In genomic region chr7:64359943-64360585, GRCm38 (mm10) we compare ENCODE assay signal across 16 mouse cellular contexts. TPM values are rescaled to one million over a fixed set of nuclear protein-coding genes. Genes with fewer than 3 reads are reported as not detected.
DNase-seq lines count a peak whose midpoint lies in the region; ATAC-seq and TF ChIP-seq lines count a peak whose summit lies in the region.
"Had no signal": no experiment of that assay in that cellular context is flagged by ENCODE, and none has a peak within 500 bp of the region (broad histone marks: within the 10 kb centered on the region; RNA-seq: fewer than 3 reads in every experiment).

No protein-coding gene starts in this region.

- no peaks in the 10 kb centered on the region for H3K27me3 ChIP-seq in E14TG2a.4 (ENCODE audit: insufficient read depth, low read length)
- H3K27me3 ChIP-seq in hindbrain, embryonic 14.5 days (ENCODE audit: control insufficient read depth, insufficient read depth, low read length), result no peaks in the 10 kb centered on the region
- H3K27me3 ChIP-seq: forebrain, embryonic 12.5 days; Patski had no signal

- ATAC-seq in hindbrain, embryonic 14.5 days (ENCODE audit: low FRiP score), result no peak
- ATAC-seq: Patski had no signal

- DNase-seq in gastrocnemius, adult 2 months, result no peak
- no peak for DNase-seq in gastrocnemius, postnatal 25 days
- DNase-seq in hindbrain, embryonic 14.5 days (ENCODE audit: low spot score), result no peak
- DNase-seq in mesoderm, embryonic 11.5 days (ENCODE audit: low read depth, low spot score), result peak; percentile 2
- DNase-seq in right cerebral cortex, postnatal 14 days, result no peak
- no peak for DNase-seq in urinary bladder, adult 2 months (ENCODE audit: low spot score)
- DNase-seq in layer of hippocampus, postnatal 25 days (ENCODE audit: extremely low spot score in 1 of 2, low spot score in 1 of 2), result no peak
- DNase-seq: adrenal gland, postnatal 14 days; cerebellum, adult 11 months; heart, postnatal 36 days; kidney, postnatal 25 days; retina, postnatal 1 day had no signal

- peaks cover 67% of the 10 kb centered on the region for H3K36me3 ChIP-seq in E14TG2a.4 (ENCODE audit: insufficient read depth, low read length)
- H3K36me3 ChIP-seq in hindbrain, embryonic 14.5 days (replicated peaks; ENCODE audit: control insufficient read depth, insufficient read depth), result peaks cover 58% of the 10 kb centered on the region

- no peak overlapping the region for H3K4me3 ChIP-seq in gastrocnemius, adult 2 months
- H3K4me3 ChIP-seq in E14TG2a.4 (replicated peaks; ENCODE audit: low read length), result peak overlapping the region; percentile 23; the same call in 1 of the 2 replicates
- H3K4me3 ChIP-seq in hindbrain, embryonic 14.5 days (replicated peaks; ENCODE audit: low read length), result no peak overlapping the region
- H3K4me3 ChIP-seq: forebrain, embryonic 12.5 days had no signal

- H3K27ac ChIP-seq in gastrocnemius, adult 2 months, result peak overlapping the region; percentile 20
- H3K27ac ChIP-seq in hindbrain, embryonic 14.5 days, result peak overlapping the region; percentile 43; the same call in 1 of the 2 replicates
- H3K27ac ChIP-seq: forebrain, embryonic 12.5 days; macrophage had no signal

- 87% methylated on average over 20 of the region's 20 CpGs for WGBS in hindbrain, embryonic 14.5 days

- H3K9ac ChIP-seq in hindbrain, embryonic 14.5 days, result no peak overlapping the region
- H3K9ac ChIP-seq: forebrain, embryonic 12.5 days had no signal

- no peaks in the 10 kb centered on the region for H3K9me3 ChIP-seq in E14TG2a.4 (ENCODE audit: low read length)
- H3K9me3 ChIP-seq in hindbrain, embryonic 14.5 days (ENCODE audit: control insufficient read depth, low read length), result no peaks in the 10 kb centered on the region
- H3K9me3 ChIP-seq: forebrain, embryonic 12.5 days had no signal

- no peak for TF ChIP-seq CTCF in gastrocnemius, adult 2 months (IDR thresholded peaks at IDR 0.05)
- no peak for TF ChIP-seq CTCF in E14TG2a.4 (conservative IDR thresholded peaks at IDR 0.05; ENCODE audit: low read length)

- H3K4me2 ChIP-seq in hindbrain, embryonic 14.5 days (replicated peaks), result no peak overlapping the region
- H3K4me2 ChIP-seq: forebrain, embryonic 12.5 days had no signal

- intact Hi-C loops in gastrocnemius, adult 2 months (cut with DNase I), result no loop called here

- peaks cover 18% of the 10 kb centered on the region for H3K4me1 ChIP-seq in E14TG2a.4 (replicated peaks; ENCODE audit: low read depth, low read length)
- no peaks in the 10 kb centered on the region for H3K4me1 ChIP-seq in hindbrain, embryonic 14.5 days (replicated peaks; ENCODE audit: control insufficient read depth, insufficient read depth, low read length)
- H3K4me1 ChIP-seq: forebrain, embryonic 12.5 days had no signal

RNA-seq across cellular contexts. Expression of gene Fan1, which starts 13.8 kb away (rescaled TPM):
- 1 to 10 TPM; 7.7 to 8.1 TPM for total RNA-seq in gastrocnemius, adult 2 months (2021)
- 1 to 10 TPM; 5.3 to 6.4 TPM for total RNA-seq in gastrocnemius, postnatal 25 days (2021)
- 3.5 and 5.0 TPM in 2 replicates for polyA plus RNA-seq in hindbrain, embryonic 14.5 days (2014; fragmentation: Nextera tagmentation; extraction: Ambion mirVana)
- 3.7 and 4.4 TPM in 2 replicates for polyA plus RNA-seq in urinary bladder, adult 2 months (2012; rRNA removed)
- 10 to 100 TPM in 1 of 2 experiments, 1 to 10 TPM in 1; 9.6 to 12.3 TPM for total RNA-seq in layer of hippocampus, postnatal 25 days (2021)

RNA-seq across cellular contexts. Expression of gene Mphosph10, which starts 32.0 kb away (rescaled TPM):
- total RNA-seq in gastrocnemius, adult 2 months (2021), result 10 to 100 TPM; 18.3 to 18.8 TPM
- total RNA-seq in gastrocnemius, postnatal 25 days (2021), result 10 to 100 TPM; 12.1 to 13.9 TPM
- 20.2 and 22.5 TPM in 2 replicates for polyA plus RNA-seq in hindbrain, embryonic 14.5 days (2014; fragmentation: Nextera tagmentation; extraction: Ambion mirVana)
- 13.4 and 14.1 TPM in 2 replicates for polyA plus RNA-seq in urinary bladder, adult 2 months (2012; rRNA removed)
- 10 to 100 TPM; 20.5 to 22.7 TPM for total RNA-seq in layer of hippocampus, postnatal 25 days (2021)

RNA-seq across cellular contexts. Expression of gene Mcee, which starts 32.3 kb away (rescaled TPM):
- 100 to 1,000 TPM in 1 of 2 experiments, 10 to 100 TPM in 1; 85.7 to 133 TPM for total RNA-seq in gastrocnemius, adult 2 months (2021)
- total RNA-seq in gastrocnemius, postnatal 25 days (2021), result 10 to 100 TPM; 73.8 to 92.1 TPM
- polyA plus RNA-seq in hindbrain, embryonic 14.5 days (2014; fragmentation: Nextera tagmentation; extraction: Ambion mirVana), result 47.3 and 58.9 TPM in 2 replicates
- 68.9 and 85.7 TPM in 2 replicates for polyA plus RNA-seq in urinary bladder, adult 2 months (2012; rRNA removed)
- total RNA-seq in layer of hippocampus, postnatal 25 days (2021), result 10 to 100 TPM; 47.5 to 51.0 TPM
